Mouse (Mus musculus) CD4-positive, CD25-positive, alpha-beta regulatory T cell (primary cell): Measurements from ENCODE around the gene Iqcm. TPM values are rescaled to one million over a fixed set of nuclear protein-coding genes. Genes with fewer than 3 reads are reported as not detected.

ENCODE experiments used
- polyA plus RNA-seq: library from polyadenylated mRNA; unstranded; fragments of 100-300 nt; shearing (Covaris generic); gene quantifications from one replicate; pipeline ENCODE4 v1.2.1, GENCODE M21; 2017

Iqcm gene
- not detected for polyA plus RNA-seq

DNA sequence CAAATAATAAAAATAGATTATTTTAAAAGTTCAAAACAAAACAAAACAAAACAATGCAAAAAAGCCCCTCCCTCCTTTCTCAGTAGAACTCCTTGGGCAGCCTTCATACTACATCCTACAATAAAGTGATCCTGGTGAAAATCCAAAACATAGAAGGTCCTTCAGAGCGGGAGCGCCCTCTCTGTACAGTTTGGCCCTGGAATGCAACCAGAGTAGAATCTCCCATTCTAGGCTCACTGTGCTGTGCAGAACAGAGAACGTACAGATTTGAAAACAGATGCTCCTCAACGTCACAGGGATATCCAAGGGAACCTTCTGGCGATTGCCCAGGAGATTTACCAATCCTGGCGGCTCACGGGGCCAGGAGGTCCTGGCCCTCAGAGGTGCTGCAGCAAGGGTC lies at the start of gene Iqcm:
Gene Iqcm (plus strand): TSS at position 301 of the 400 bp plus-strand sequence.

GRCm38 (mm10) chr8:75406489-75406888 lies 42.0 kb upstream of the Iqcm start, which contains the start of gene Gm10358:
Gm10358 (minus strand) TSS chr8:75406589.

Other genes with a start within 250 kb of the Iqcm start
- gene Rasd2, start 234.8 kb upstream of the Iqcm start, polyA plus RNA-seq, result not detected
- not detected for gene Gm10358, start 42.1 kb upstream of the Iqcm start, polyA plus RNA-seq